Mouse (Mus musculus): ENCODE measurements around the gene Pi4kb. TPM values are rescaled to one million over a fixed set of nuclear protein-coding genes. Genes with fewer than 3 reads are reported as not detected.

The Pi4kb gene
- polyA plus RNA-seq, 1 experiment from 2014 or later = 25.0 TPM

Small RNA genes within 50 kb of the gene (microRNA-seq; reads per million reads assigned to microRNA genes)
- not detected for gene Mir7013

Other genes with a start within 250 kb of the Pi4kb start
- gene Cgn, start 188.2 kb upstream of the Pi4kb start, polyA plus RNA-seq (2014; fragmentation: Nextera tagmentation; extraction: Ambion mirVana) = 3.7 and 4.8 TPM in 2 replicates
- 25.6 and 26.3 TPM in 2 replicates for gene Pogz, start 137.2 kb upstream of the Pi4kb start, polyA plus RNA-seq (2014; fragmentation: Nextera tagmentation; extraction: Ambion mirVana)
- 353 and 388 TPM in 2 replicates for gene Psmb4, start 87.8 kb upstream of the Pi4kb start, polyA plus RNA-seq (2014; fragmentation: Nextera tagmentation; extraction: Ambion mirVana)
- gene Selenbp1, start 41.7 kb upstream of the Pi4kb start, polyA plus RNA-seq (2014; fragmentation: Nextera tagmentation; extraction: Ambion mirVana) = 17.2 and 17.6 TPM in 2 replicates
- 13.3 and 13.7 TPM in 2 replicates for gene Rfx5, start 20.7 kb upstream of the Pi4kb start, polyA plus RNA-seq (2014; fragmentation: Nextera tagmentation; extraction: Ambion mirVana)
- 28.5 and 33.5 TPM in 2 replicates for gene Zfp687, start 40.7 kb downstream of the Pi4kb start, polyA plus RNA-seq (2014; fragmentation: Nextera tagmentation; extraction: Ambion mirVana)
- 331 and 340 TPM in 2 replicates for gene Psmd4, start 67.9 kb downstream of the Pi4kb start, polyA plus RNA-seq (2014; fragmentation: Nextera tagmentation; extraction: Ambion mirVana)
- 15.4 and 17.3 TPM in 2 replicates for gene Pip5k1a, start 132.2 kb downstream of the Pi4kb start, polyA plus RNA-seq (2014; fragmentation: Nextera tagmentation; extraction: Ambion mirVana)
- gene Vps72, start 136.3 kb downstream of the Pi4kb start, polyA plus RNA-seq (2014; fragmentation: Nextera tagmentation; extraction: Ambion mirVana) = 254 and 281 TPM in 2 replicates
- 0.72 and 0.88 TPM in 2 replicates for gene Tmod4, start 149.7 kb downstream of the Pi4kb start, polyA plus RNA-seq (2014; fragmentation: Nextera tagmentation; extraction: Ambion mirVana)
- gene Scnm1, start 159.3 kb downstream of the Pi4kb start, polyA plus RNA-seq (2014; fragmentation: Nextera tagmentation; extraction: Ambion mirVana) = 67.7 and 76.8 TPM in 2 replicates
- gene Lysmd1, start 159.4 kb downstream of the Pi4kb start, polyA plus RNA-seq (2014; fragmentation: Nextera tagmentation; extraction: Ambion mirVana) = 12.8 and 13.3 TPM in 2 replicates
- gene Tnfaip8l2, start 167.6 kb downstream of the Pi4kb start, polyA plus RNA-seq (2014; fragmentation: Nextera tagmentation; extraction: Ambion mirVana) = 1.6 TPM in 2 replicates
- gene Sema6c, start 185.7 kb downstream of the Pi4kb start, polyA plus RNA-seq (2014; fragmentation: Nextera tagmentation; extraction: Ambion mirVana) = 12.8 and 15.2 TPM in 2 replicates
- 8.7 and 8.9 TPM in 2 replicates for gene Gabpb2, start 243.2 kb downstream of the Pi4kb start, polyA plus RNA-seq (2014; fragmentation: Nextera tagmentation; extraction: Ambion mirVana)